Mouse (Mus musculus): ENCODE measurements around the gene Cd93.

Gene Cd93

DNA sequence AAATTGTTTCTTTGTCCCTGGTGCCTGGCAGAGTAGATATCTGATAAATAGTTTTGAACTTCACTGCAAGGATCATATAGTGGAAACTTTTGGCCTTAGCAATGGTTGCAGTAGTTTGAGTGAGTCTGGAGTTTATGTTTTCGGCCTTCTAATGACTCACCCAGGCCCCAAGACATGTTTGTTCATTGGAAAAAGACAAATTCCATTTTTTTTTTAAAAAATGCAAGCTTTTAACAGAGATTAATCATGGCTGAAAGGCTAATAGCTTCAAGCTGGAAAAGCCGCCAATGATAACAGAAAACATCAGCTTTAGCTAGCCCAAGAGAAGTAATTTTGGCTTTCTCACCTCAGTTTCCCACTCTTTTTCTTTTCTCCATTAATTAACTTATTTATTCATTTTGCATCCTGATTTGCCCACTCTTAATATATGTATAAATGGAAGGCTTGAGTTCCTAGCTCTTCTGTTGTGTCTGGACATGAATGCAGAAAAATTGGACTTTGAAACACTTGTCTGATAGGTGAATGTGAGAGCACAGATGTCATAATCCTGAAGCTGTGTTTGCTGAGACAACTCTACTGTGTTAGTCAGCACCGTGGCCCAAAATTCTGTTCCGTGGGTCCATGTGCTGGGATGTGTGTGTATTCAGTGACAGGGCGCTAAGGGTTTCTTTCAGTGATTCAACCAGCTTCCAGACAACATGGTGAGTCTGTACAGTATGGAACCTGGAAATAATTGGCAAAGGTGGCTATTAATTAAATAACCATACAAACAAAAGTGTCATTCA, 44.3 kb downstream of the Cd93 start:
- no peak for DNase-seq

DNA sequence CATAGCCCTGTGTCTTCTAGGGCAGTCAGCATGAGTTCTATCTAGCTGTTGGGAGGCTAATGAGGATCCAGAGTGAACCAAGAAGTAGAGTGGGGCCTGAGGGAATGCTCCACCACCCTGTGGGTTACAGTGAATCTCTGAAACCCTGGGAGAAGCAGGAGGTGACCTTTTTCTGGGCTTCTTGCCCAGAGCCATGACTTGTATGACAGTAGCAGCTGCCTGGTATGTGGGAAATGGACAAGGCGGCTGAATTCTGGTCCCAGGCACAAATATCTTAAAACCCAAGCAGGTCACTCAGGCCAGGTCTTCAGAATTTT, 45.6 kb downstream of the Cd93 start:
- no peak for DNase-seq

DNA sequence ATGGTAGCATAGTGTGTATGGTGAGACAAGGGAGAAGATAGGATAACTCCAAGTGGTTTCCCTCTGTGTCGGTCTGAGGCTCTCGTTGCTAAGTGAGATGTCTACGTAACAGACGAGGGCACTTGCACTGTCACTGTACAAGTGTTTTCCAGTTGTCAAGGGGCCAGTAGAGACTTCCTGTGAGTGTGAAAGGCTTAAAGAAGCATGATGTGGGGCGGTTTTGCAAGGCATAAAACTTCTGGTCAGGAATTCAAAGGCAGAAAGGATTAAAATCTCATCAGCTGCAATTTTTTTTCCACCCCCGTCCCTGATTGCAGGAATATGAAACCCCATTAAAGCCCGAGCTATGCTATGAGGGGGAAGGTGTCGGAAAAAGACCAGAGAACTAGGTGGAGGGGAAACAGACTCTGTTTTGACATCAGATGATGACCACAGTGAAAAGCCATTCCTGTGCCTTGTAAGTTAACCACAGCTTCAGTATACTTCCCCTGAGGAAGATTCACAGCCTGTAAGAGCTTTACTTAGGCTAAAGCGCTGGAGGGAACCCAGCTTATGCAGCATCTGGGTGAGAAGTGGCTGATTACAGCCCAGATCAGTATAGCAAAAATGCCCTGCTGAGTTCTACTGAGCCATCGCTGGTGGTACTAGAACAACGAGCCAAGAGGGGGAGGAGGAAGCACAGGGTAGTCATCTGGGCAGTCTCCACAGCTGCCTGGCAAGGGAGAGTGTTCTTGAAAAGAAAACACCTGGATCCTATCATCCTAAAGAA, 46.2 kb downstream of the Cd93 start:
- no peak for DNase-seq

DNA sequence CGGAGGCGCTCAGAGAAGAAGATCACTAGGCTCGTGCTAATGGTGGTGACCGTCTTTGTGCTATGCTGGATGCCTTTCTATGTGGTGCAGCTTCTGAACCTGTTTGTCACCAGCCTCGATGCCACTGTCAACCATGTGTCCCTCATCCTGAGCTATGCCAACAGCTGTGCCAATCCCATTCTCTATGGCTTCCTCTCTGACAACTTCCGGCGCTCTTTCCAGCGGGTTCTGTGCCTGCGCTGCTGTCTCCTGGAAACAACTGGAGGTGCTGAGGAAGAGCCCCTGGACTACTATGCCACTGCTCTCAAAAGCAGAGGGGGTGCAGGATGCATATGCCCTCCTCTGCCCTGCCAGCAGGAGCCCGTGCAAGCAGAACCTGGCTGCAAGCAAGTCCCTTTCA, 47.2 kb downstream of the Cd93 start:
- DNase-seq, result peak; percentile 22

DNA sequence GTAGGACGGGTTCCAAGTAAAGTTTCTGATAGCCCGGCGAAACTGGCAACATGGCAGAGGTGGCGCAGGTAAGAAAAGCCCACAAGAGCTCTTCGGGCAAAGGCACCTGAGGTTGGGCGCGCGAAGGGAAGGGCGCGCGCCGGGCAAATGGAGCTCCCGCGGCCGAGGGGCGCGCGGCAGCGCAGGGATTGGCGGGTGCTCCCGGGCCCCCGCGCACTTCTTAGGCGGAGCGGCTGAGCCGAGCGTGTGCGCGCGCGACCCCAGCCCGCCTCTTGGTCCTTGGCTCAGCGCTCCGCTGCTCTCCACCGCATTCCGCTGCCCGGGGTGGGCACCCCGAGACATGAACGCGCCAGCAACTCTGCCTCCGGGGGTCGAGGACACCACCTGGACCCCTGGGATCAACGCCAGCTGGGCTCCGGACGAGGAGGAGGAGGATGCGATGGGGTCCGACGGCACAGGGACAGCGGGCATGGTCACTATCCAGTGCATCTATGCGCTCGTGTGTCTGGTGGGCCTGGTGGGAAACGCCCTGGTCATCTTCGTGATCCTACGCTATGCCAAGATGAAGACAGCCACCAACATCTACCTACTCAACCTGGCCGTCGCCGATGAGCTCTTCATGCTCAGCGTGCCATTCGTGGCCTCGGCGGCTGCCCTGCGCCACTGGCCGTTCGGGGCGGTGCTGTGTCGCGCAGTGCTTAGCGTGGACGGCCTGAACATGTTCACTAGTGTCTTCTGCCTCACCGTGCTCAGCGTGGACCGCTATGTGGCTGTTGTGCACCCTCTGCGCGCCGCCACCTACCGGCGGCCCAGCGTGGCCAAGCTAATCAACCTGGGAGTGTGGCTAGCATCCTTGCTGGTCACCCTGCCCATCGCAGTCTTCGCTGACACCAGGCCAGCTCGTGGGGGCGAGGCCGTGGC, 48.0 kb downstream of the Cd93 start, which contains the start of gene Sstr4:
TSS of gene Sstr4 (plus strand) at position 214 of the 921 bp plus-strand sequence.
- DNase-seq, result peak; percentile 65

DNA sequence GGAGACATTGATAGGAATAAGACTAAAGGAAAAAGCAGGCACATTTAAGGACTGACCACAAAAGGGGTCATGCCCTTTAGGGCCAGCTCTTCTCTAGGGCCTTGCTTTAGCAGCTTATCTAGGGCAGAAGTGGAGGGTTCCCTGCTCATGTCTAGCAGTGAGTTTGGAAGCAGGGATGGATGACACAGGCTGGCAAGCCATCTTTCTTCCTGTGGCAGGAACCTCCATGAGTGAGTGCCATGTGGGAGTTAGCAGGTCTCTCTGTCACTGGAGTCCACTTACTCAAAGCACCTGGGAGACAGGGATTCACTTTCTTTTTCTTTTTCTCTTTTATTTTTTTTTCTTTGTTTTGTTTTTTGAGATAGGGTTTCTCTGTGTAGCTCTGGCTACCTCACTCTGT, 49.5 kb downstream of the Cd93 start:
- no peak for DNase-seq

DNA sequence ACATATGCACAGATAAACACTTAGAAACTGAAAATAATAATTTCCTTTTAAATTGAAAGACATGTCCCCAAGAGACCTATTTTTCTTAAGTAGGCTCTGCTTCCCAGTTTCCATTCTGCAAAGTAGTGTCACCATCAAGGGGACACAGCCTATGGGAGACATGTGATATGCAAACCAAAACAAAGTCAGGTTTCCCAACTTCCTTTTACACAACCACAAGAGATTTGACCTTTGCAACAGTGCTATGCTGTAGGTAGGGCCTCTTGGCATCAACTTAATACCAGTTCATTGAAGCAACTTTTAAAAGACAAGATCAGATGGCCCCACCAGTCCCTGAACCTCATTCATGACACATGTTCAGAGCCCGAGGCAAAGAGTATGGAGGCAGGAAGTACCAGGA, 50.2 kb downstream of the Cd93 start:
- DNase-seq, result no peak

DNA sequence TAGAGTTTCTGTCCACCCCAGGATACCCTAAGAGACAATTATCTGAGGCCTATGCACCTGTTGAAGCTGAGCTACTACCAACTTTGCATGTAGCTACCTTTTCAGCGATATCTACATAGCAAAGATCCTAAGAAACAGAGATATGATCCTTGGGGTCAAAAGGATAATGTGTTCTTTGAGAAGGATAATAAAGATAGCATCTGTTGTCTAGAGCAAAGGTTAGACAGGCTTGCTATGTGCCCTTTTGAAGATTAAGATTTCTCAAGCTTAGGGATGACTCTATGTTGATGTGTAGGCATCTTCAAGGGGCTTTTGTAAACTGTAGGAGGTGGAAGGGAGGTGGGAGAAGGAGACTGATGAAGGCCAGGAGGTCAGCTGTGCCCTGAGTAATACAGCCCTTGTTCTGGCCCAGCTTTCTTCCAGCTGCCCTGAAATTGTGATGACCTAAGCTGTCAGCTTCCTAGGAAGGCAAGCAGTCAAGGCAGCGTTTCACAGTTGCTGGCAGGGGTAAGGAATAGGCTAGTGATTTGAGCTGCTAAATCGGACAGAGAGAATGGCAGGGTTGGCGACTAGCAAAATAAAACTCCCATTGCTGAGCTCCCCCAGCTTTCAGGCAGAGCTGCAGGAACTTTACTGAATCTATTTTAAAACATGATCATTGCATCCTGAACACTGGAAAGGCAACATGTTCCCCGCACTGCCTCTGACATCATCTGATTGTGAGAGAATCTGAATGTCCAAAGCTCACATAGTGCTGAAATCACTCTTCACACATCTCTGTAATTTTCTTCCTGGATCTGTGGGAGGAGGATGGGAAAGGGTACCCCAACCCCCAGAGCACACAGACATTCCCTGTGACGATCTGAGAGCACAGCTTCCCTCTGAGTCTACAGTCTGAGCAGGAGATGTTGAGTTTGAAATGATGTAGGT, 55.4 kb downstream of the Cd93 start:
- DNase-seq, result no peak

DNA sequence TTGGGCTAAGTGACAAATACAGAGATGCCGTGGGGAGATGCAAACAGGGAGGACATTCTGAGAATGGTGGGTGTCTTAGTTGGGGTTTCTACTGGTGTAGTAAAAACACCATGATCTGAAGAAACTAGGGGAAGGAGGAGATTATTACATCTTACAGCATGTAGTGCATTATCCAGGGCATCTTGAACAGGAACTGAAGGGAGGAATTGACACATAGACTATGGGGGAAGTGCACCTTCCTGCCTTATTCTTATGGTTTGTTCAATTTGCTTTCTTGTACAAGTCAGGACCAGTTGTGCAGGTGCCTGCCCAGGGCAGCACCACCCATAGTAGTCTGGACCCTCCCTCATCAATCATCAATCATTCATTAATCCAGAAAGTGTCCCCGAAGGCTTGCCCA, 56.4 kb downstream of the Cd93 start:
- DNase-seq, result no peak
